Mouse (Mus musculus): ENCODE measurements at regions not wholly inside any gene's neighbourhood (a gene's known extent, or its start where the extent isn't known, plus 50 kb on each side); places are given as distances from the start of the nearest gene placed in this dataset.

GRCm38 (mm10) chr12:25896543-25896942 lies 518.5 kb downstream of the Rnf144a start:
- Histone ChIP-seq H3K4me1 (ENCODE audit: control insufficient read depth in 1 of 2, insufficient read depth in 2 of 2) (no peaks in the 10 kb centered on the region), H3K27ac (ENCODE audit: insufficient read depth, low read depth) (no peak overlapping the region), H3K79me2 (replicated peaks; ENCODE audit: control insufficient read depth, extremely low read depth, insufficient read depth, poor library complexity, severe bottlenecking) (no peaks in the 10 kb centered on the region), H3K9ac (ENCODE audit: insufficient read depth, low read depth) (no peak overlapping the region), H3K4me3 (replicated peaks in 1 of 3; ENCODE audit: low read depth in 2 of 3, low read length in 2 of 3, poor library complexity in 1 of 3) (no peak overlapping the region), H3K4me2 (ENCODE audit: insufficient read depth, low read depth, poor library complexity, severe bottlenecking) (no peak overlapping the region), H3K9me3 (replicated peaks; ENCODE audit: low read length) (no peaks in the 10 kb centered on the region), H3K27me3 (replicated peaks) (no peaks in the 10 kb centered on the region), H3K36me3 (replicated peaks in 1 of 2; ENCODE audit: control insufficient read depth in 1 of 2, insufficient read depth in 1 of 2, low read length in 1 of 2) (no peaks in the 10 kb centered on the region)
- no peak for DNase-seq (ENCODE audit: extremely low read depth)
- in situ Hi-C loops (cut with MboI; ENCODE audit: low pct_ligation_motif_present, low pct_unique_long_range_greater_than_20kb, low sequenced_read_pairs), result no loop called here
- TF ChIP-seq KAT2A (IDR thresholded peaks at IDR 0.05; ENCODE audit: insufficient replicate concordance, low read length) (no peak), ZC3H11A (IDR thresholded peaks at IDR 0.05; ENCODE audit: low read depth, low read length) (no peak), PAX5 (IDR thresholded peaks at IDR 0.05; ENCODE audit: low read length) (no peak), NRF1 (IDR thresholded peaks at IDR 0.05; ENCODE audit: low read depth, low read length) (no peak), MAFK (IDR thresholded peaks at IDR 0.05; ENCODE audit: insufficient replicate concordance, low read length) (no peak), RCOR1 (conservative IDR thresholded peaks at IDR 0.05; ENCODE audit: low read depth, low read length) (no peak), ZMIZ1 (IDR thresholded peaks at IDR 0.05; ENCODE audit: low read depth, low read length) (no peak), TCF12 (IDR thresholded peaks at IDR 0.05; ENCODE audit: low read depth, low read length) (no peak), MXI1 (IDR thresholded peaks at IDR 0.05; ENCODE audit: low read depth, low read length) (no peak), MAX (IDR thresholded peaks at IDR 0.05; ENCODE audit: low read length) (no peak), CHD2 (IDR thresholded peaks at IDR 0.05; ENCODE audit: low read length) (no peak), ELF1 (IDR thresholded peaks at IDR 0.05; ENCODE audit: low read depth, low read length) (no peak), NELFE (IDR thresholded peaks at IDR 0.05; ENCODE audit: low read depth, low read length) (no peak), POLR2AphosphoS2 (IDR thresholded peaks at IDR 0.05; ENCODE audit: low read depth, low read length) (no peak), BHLHE40 (IDR thresholded peaks at IDR 0.05; ENCODE audit: low read depth, low read length) (no peak), E2F4 (IDR thresholded peaks at IDR 0.05; ENCODE audit: insufficient replicate concordance, low read depth, low read length) (no peak), TBP (conservative IDR thresholded peaks at IDR 0.05; ENCODE audit: low read depth, low read length) (no peak)
- dilution Hi-C loops (cut with MboI; ENCODE audit: extremely low pct_ligation_motif_present, extremely low pct_unique_long_range_greater_than_20kb, low sequenced_read_pairs), result no loop called here

GRCm38 (mm10) chr12:25895691-25896090 lies 519.4 kb downstream of the Rnf144a start:
- Histone ChIP-seq H3K4me1 (ENCODE audit: control insufficient read depth in 1 of 2, insufficient read depth in 2 of 2) (no peaks in the 10 kb centered on the region), H3K4me3 (replicated peaks in 1 of 3; ENCODE audit: low read depth in 2 of 3, low read length in 2 of 3, poor library complexity in 1 of 3) (no peak overlapping the region), H3K4me2 (ENCODE audit: insufficient read depth, low read depth, poor library complexity, severe bottlenecking) (no peak overlapping the region), H3K27ac (ENCODE audit: insufficient read depth, low read depth) (no peak overlapping the region), H3K79me2 (replicated peaks; ENCODE audit: control insufficient read depth, extremely low read depth, insufficient read depth, poor library complexity, severe bottlenecking) (no peaks in the 10 kb centered on the region), H3K9ac (ENCODE audit: insufficient read depth, low read depth) (no peak overlapping the region), H3K36me3 (replicated peaks in 1 of 2; ENCODE audit: control insufficient read depth in 1 of 2, insufficient read depth in 1 of 2, low read length in 1 of 2) (no peaks in the 10 kb centered on the region), H3K9me3 (replicated peaks; ENCODE audit: low read length) (no peaks in the 10 kb centered on the region), H3K27me3 (replicated peaks) (no peaks in the 10 kb centered on the region)
- no peak for DNase-seq (ENCODE audit: extremely low read depth)
- peak; percentile 64 for TF ChIP-seq MAFK (IDR thresholded peaks at IDR 0.05; ENCODE audit: insufficient replicate concordance, low read length)
- no peak for TF ChIP-seq BHLHE40 (IDR thresholded peaks at IDR 0.05; ENCODE audit: low read depth, low read length)
- dilution Hi-C loops (cut with MboI; ENCODE audit: extremely low pct_ligation_motif_present, extremely low pct_unique_long_range_greater_than_20kb, low sequenced_read_pairs) (no loop called here), in situ Hi-C loops (cut with MboI; ENCODE audit: low pct_ligation_motif_present, low pct_unique_long_range_greater_than_20kb, low sequenced_read_pairs) (no loop called here)
